Mouse (Mus musculus) heart, adult 2 months (tissue): ENCODE data around the gene Capzb.
A peak's percentile ranks its signal among the peaks of the same experiment; 100 is the strongest.

ENCODE experiments used
- CTCF ChIP-seq: fragments of 200-600 bp; IDR thresholded peaks from 2 replicates; pipeline ENCODE4 v1.8.1; 2022; ENCODE audit warnings: antibody characterized with exemption, mild to moderate bottlenecking, moderate library complexity
- EP300 ChIP-seq: fragments of 200-500 bp; IDR thresholded peaks from 2 replicates; pipeline ENCODE4 v1.6.1; 2011; ENCODE audit warnings: low read depth, low read length, control low read depth; ENCODE audit not compliant: insufficient read depth

GRCm38 (mm10) chr4:139221837-139222236 lies 29.1 kb downstream of the Capzb start:
- no peak for TF ChIP-seq CTCF
- 0 out of 2 replicates have a peak, but pooled peaks have one; percentile 14 for TF ChIP-seq EP300
